Mouse (Mus musculus) forebrain, embryonic 11.5 days (tissue): ENCODE results near the gene Clk1. TPM values are rescaled to one million over a fixed set of nuclear protein-coding genes. Genes with fewer than 3 reads are reported as not detected.

Experiments
- ATAC-seq: fragments of 200-750 bp; cut with Nextera tagmentation; replicated peaks from 2 replicates; pipeline ENCODE4 v1.8.0; 2017; ENCODE audit warnings: moderate TSS enrichment; ENCODE audit not compliant: low FRiP score
- DNase-seq: peaks from one replicate; pipeline ENCODE4 v3.0.0-alpha.2; 2017; ENCODE audit warnings: low spot score
- H3K27ac ChIP-seq: fragments of 300-500 bp; sonication (generic); 2 replicates; pipeline ENCODE4 v1.5.1; 2014; ENCODE audit warnings: low read depth, low read length
- H3K27me3 ChIP-seq: fragments of 300-500 bp; sonication (generic); 2 replicates; pipeline ENCODE4 v1.6.1; 2014; ENCODE audit warnings: mild to moderate bottlenecking, low read length, mixed read lengths; ENCODE audit not compliant: control insufficient read depth, insufficient read depth
- H3K36me3 ChIP-seq: fragments of 300-500 bp; sonication (generic); 2 replicates; pipeline ENCODE4 v1.6.1; 2014; ENCODE audit warnings: mild to moderate bottlenecking, low read length, moderate library complexity, mixed read lengths; ENCODE audit not compliant: control insufficient read depth, insufficient read depth
- H3K4me1 ChIP-seq: fragments of 300-500 bp; sonication (generic); replicated peaks from 2 replicates; pipeline ENCODE4 v1.6.1; 2014; ENCODE audit warnings: low read length, mixed read lengths; ENCODE audit not compliant: control insufficient read depth, insufficient read depth
- H3K4me2 ChIP-seq: fragments of 300-500 bp; sonication (generic); 2 replicates; pipeline ENCODE4 v1.6.1; 2014; ENCODE audit warnings: low read depth, mild to moderate bottlenecking, low read length, moderate library complexity, mixed read lengths; ENCODE audit not compliant: severe bottlenecking
- H3K4me3 ChIP-seq: fragments of 300-500 bp; sonication (generic); 2 replicates; pipeline ENCODE4 v1.5.1; 2014; ENCODE audit warnings: low read depth, low read length
- H3K9ac ChIP-seq: fragments of 300-500 bp; sonication (generic); 2 replicates; pipeline ENCODE4 v1.6.1; 2014; ENCODE audit warnings: low read length
- H3K9me3 ChIP-seq: fragments of 300-500 bp; sonication (generic); 2 replicates; pipeline ENCODE4 v1.6.1; 2016; ENCODE audit warnings: low read length, mixed read lengths; ENCODE audit not compliant: control insufficient read depth
- WGBS: fragments of 180-500 bp; shearing (Covaris S2); extraction: QIAGEN DNeasy Blood & Tissue Kit; methylation state at CpG from one replicate; pipeline ENCODE4 v1.1.7; 2014; 5-methylcytosine and 5-hydroxymethylcytosine counted together
- polyA plus RNA-seq: library from polyadenylated mRNA; unstranded; fragments of >200 nt; fragmentation: Nextera tagmentation; extraction: Ambion mirVana; gene quantifications from 2 replicates; pipeline ENCODE4 v1.2.1, GENCODE M21; 2014

Gene Clk1
- polyA plus RNA-seq, 1 experiment from 2014 or later = 158 TPM

DNA sequence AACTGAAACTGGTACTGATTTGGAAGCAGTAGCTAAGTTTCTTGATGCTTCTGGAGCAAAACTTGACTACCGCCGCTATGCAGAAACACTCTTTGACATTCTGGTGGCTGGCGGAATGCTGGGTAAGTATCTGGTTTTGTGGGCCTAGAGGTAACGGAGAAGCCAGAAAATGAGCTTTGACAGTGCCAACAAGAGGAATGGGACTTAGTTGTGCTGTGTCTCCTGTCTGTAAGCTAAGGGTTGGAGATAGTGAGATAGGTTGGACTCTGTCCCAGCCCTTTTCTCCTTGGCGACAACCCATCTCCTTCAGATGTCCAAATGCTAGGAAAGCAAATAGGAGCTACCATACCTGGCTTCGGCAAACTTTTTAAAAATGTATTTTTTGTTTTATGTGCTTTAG lies 26.1 kb downstream of the Clk1 start:
- H3K27ac ChIP-seq = no peak overlapping the region
- H3K9me3 ChIP-seq = no peaks in the 10 kb centered on the region
- H3K4me2 ChIP-seq = no peak overlapping the region
- no peak overlapping the region for H3K4me3 ChIP-seq
- no peaks in the 10 kb centered on the region; the same call in 1 of the 2 replicates for H3K4me1 ChIP-seq
- DNase-seq (no peak), ATAC-seq (no peak)
- H3K27me3 ChIP-seq = no peaks in the 10 kb centered on the region
- H3K9ac ChIP-seq = no peak overlapping the region
- WGBS = 96% methylated on average over 6 of the region's 6 CpGs
- peaks cover 14% of the 10 kb centered on the region; the same call in 1 of the 2 replicates for H3K36me3 ChIP-seq

DNA sequence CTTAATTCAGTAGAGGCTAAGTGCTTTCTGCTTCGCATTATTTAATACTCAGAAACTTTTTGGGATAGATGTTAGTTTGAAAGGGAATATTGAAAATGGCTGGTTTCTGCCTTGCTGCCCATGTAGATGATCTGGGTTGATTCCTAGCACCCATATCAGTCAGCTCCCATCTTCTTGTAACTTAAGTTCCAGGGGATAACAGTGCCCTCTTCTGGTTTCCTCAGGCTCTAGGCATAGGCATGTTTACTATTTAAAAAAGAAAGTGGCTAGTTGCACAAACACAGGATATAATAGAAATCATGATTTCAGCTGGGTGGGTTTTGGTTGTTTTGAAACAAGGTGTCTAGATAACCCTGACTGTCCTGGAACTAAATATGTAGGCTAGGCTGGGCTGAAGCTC lies 27.7 kb downstream of the Clk1 start:
- Histone ChIP-seq H3K27me3 (no peaks in the 10 kb centered on the region), H3K4me1 (no peaks in the 10 kb centered on the region; the same call in 1 of the 2 replicates), H3K9ac (no peak overlapping the region), H3K4me3 (no peak overlapping the region), H3K27ac (no peak overlapping the region), H3K9me3 (no peaks in the 10 kb centered on the region), H3K4me2 (no peak overlapping the region), H3K36me3 (peaks cover 13% of the 10 kb centered on the region; the same call in 1 of the 2 replicates)
- WGBS = 100% methylated on average over 1 of the region's 1 CpGs
- ATAC-seq (no peak), DNase-seq (no peak)

DNA sequence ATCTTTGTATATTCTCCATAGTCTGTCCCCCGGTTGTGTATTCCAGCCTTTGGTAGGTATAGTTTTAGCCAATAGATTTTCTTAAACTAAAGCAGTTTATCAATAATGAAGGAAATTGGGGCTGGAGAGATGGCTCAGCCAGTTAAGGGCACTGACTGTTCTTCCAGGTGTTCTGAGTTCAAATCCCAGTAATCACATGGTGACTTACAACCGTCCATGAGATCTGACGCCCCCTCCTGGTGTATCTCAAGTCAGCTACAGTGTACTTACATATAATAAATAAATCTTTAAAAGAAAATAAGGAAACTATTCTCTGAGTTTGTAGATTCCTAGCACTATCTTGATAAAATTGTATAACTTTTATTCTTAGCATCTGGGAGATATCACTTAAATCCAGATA lies 28.5 kb downstream of the Clk1 start:
- ATAC-seq (no peak), DNase-seq (no peak)
- WGBS = 87% methylated on average over 3 of the region's 3 CpGs
- Histone ChIP-seq H3K4me2 (no peak overlapping the region), H3K4me3 (no peak overlapping the region), H3K27ac (no peak overlapping the region), H3K4me1 (no peaks in the 10 kb centered on the region; the same call in 1 of the 2 replicates), H3K9ac (no peak overlapping the region), H3K27me3 (no peaks in the 10 kb centered on the region), H3K36me3 (peaks cover 4% of the 10 kb centered on the region; the same call in 1 of the 2 replicates), H3K9me3 (no peaks in the 10 kb centered on the region)

DNA sequence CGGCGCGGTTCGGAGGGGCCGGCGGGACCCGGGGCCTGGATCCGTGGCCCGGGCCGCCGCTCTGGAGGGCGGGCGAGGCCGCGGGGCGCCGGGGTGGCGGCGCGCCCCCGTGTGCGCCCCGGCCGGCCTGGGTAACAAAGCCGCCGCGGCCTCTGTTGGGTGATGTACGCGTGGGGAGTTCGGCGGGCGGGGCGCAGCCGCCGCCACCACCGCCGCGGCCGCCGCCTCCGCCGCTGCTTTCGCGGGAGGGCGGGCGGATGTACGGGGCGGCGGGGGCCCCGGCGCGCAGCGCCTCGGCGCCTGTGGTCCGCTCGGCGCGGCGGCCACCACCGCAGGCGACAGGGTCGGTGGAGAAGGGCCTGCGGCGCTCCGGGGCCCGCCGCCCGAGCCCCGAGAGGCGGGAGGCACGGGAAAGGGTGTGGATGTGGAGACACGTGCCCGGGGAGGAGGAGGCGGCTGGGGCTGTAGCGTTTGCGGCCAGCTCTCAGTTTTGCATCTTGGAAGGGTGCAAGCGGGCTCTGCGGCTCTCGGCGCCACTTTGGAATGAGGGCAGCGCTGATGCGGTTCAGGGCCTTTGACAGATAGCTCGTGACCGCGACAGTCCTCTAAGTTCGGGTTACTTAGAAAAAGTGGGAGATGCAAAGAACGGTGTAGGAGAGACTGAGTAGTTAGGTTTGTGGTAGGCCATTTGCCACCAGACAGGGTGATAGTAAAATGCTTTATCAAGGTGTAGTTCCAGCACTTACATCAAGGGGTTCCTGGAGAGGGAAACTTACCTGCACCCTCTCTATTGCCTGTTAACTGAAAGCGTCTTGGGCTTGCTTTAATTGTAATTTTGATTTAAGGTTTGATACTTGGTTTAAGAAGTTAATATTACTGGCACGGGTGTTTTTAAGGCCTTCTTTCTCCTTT lies 30.3 kb downstream of the Clk1 start:
- DNase-seq (peak; percentile 71), ATAC-seq (peak; percentile 58)
- Histone ChIP-seq H3K36me3 (peaks cover 4% of the 10 kb centered on the region; the same call in 1 of the 2 replicates), H3K4me3 (peak overlapping the region; percentile 97), H3K9ac (peak overlapping the region; percentile 99), H3K9me3 (no peaks in the 10 kb centered on the region), H3K27me3 (no peaks in the 10 kb centered on the region), H3K4me1 (no peaks in the 10 kb centered on the region; the same call in 1 of the 2 replicates), H3K4me2 (peak overlapping the region; percentile 78), H3K27ac (peak overlapping the region; percentile 98)
- whole genome bisulfite sequencing = under 1% methylated on average over 73 of the region's 90 CpGs

DNA sequence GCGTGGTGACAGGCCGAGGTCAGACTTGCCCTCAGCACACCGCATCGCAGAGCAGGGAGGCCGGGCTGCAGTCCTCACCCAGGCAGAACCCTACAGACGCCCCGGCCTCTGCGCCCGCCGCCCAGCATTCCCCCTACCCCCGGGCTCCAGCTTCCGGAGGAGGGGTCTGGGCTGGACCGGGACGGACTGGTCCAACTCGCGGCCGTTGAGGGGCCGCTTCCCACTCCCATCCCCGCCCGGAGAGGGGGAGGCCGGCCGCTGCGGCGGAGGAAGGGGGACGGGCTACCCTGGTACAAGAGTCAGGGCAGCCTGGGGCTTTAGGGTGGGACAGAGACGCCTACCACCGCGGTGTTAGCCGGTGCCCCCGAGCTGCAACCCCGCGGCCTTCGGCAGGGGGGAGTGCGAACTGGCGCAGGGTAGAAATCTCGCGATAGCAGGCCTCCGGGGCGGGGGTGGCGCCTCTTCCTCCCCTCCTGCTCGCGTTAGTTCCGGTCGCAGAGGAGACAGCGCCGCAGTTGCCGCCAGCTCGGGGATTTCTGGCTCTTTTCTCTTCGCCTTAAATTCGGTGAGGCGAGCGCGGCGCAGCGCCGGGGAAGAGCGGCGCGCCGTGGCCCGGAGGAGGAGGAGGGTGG lies 31.1 kb downstream of the Clk1 start, which contains the start of gene Bzw1:
TSS of gene Bzw1 (plus strand) at position 247 of the 632 bp plus-strand sequence.
- Histone ChIP-seq H3K9me3 (no peaks in the 10 kb centered on the region), H3K27me3 (no peaks in the 10 kb centered on the region), H3K4me1 (no peaks in the 10 kb centered on the region; the same call in 1 of the 2 replicates), H3K4me3 (peak within 1 kb of the TSS; percentile 97), H3K4me2 (peak within 1 kb of the TSS; percentile 78), H3K27ac (peak within 1 kb of the TSS; percentile 98), H3K36me3 (peaks cover under 1% of the 10 kb centered on the region; the same call in 1 of the 2 replicates), H3K9ac (peak within 1 kb of the TSS; percentile 99)
- 0% methylated on average over 54 of the region's 61 CpGs for WGBS
- DNase-seq (peak; percentile 96), ATAC-seq (peak; percentile 98)

DNA sequence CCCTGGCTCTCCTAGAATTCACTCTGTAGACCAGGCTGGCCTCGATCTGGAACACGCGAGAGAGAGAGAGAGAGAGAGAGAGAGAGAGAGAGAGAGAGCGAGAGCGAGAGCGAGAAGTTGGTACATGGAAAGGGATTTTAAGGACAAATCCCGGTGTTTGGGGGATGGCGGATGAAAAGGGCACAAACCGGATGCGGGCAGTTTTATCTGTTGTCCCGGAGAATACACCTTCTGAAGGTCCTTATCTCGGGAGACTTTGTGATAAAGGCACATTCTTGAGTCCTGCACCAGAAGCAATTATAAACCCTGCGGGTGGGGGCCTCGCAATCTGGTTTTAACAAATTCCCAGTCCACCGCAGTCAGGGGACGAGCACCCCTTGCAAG lies 31.6 kb downstream of the Clk1 start:
- no peak for DNase-seq
- peak; percentile 15 for ATAC-seq
- no peaks in the 10 kb centered on the region for H3K27me3 ChIP-seq
- peak overlapping the region; percentile 78 for H3K4me2 ChIP-seq
- WGBS = 1% methylated on average over 16 of the region's 16 CpGs
- peak overlapping the region; percentile 98 for H3K27ac ChIP-seq
- peak overlapping the region; percentile 99 for H3K9ac ChIP-seq
- no peaks in the 10 kb centered on the region; the same call in 1 of the 2 replicates for H3K4me1 ChIP-seq
- peak overlapping the region; percentile 97 for H3K4me3 ChIP-seq
- H3K36me3 ChIP-seq = no peaks in the 10 kb centered on the region; the same call in 1 of the 2 replicates
- no peaks in the 10 kb centered on the region for H3K9me3 ChIP-seq

DNA sequence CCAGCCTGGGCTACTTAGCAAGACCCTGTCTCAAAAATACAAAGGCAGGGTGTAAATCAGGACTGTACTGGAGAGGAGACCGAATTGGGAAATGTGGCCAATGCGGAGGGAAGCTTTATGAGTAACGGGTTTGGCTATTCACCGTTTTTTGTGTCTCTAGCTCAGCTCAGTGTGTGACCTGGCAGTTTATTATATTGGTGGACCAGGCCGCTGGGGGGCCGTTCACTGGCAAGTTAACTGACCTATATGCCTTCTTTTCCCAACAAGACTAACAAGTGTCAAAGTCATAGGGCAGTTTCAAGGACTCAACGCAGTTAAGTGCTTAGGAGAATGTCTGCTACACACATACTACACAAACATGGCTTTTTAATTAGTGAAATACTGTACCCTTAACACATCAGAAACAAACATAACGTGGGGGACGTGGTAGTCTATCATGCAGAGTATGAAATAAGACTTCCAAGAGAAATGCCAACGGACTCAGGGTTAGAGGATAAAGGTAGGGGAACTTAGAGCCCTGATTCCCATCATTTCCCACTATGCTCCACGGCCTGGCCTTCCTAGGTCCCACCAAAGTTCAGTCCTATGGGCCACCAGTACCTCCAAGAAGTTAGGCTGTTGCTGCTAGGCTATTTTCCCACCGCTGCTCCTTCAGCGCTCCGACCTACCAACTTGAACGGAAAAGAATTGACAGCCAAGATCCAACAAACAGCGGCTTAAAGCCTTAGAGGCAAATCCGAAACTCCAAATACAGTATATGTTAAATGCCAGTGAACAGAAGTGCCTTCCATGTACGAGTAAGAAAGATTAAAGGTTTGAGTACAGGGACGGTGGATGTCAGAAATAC lies 32.2 kb downstream of the Clk1 start:
- peak overlapping the region; percentile 78 for H3K4me2 ChIP-seq
- H3K4me3 ChIP-seq = peak overlapping the region; percentile 97
- H3K9ac ChIP-seq = peak overlapping the region; percentile 99
- WGBS = 45% methylated on average over 19 of the region's 19 CpGs
- H3K27me3 ChIP-seq = no peaks in the 10 kb centered on the region
- ATAC-seq = no peak
- H3K9me3 ChIP-seq = no peaks in the 10 kb centered on the region
- H3K36me3 ChIP-seq = no peaks in the 10 kb centered on the region; the same call in 1 of the 2 replicates
- no peaks in the 10 kb centered on the region; the same call in 1 of the 2 replicates for H3K4me1 ChIP-seq
- no peak for DNase-seq
- no peak overlapping the region for H3K27ac ChIP-seq
